Mouse (Mus musculus): ENCODE data around the gene Dcun1d3. TPM values are rescaled to one million over a fixed set of nuclear protein-coding genes. Genes with fewer than 3 reads are reported as not detected.

Dcun1d3 gene
- polyA plus RNA-seq, 1 experiment, result 37.9 TPM

GRCm38 (mm10) chr7:119921054-119921453, 25.0 kb upstream of the Dcun1d3 start:
- Histone ChIP-seq H3K36me3 (ENCODE audit: control insufficient read depth, insufficient read depth, low read length, poor library complexity, severe bottlenecking) (no peaks in the 10 kb centered on the region), H3K4me3 (ENCODE audit: low read depth, low read length) (no peak overlapping the region), H3K27me3 (ENCODE audit: control insufficient read depth, insufficient read depth, low read length, poor library complexity, severe bottlenecking) (no peaks in the 10 kb centered on the region), H3K9me3 (replicated peaks; ENCODE audit: control insufficient read depth, insufficient read depth, low read length, poor library complexity, severe bottlenecking) (no peaks in the 10 kb centered on the region), H3K27ac (ENCODE audit: insufficient read depth, low read length) (no peak overlapping the region), H3K9ac (ENCODE audit: low read depth, poor library complexity, severe bottlenecking) (no peak overlapping the region), H3K4me1 (ENCODE audit: control insufficient read depth, insufficient read depth, low read length) (no peaks in the 10 kb centered on the region)
- TF ChIP-seq EP300 (IDR thresholded peaks at IDR 0.05; ENCODE audit: insufficient read depth, low read depth, low read length), result no peak
- no peak for TF ChIP-seq CTCF (IDR thresholded peaks at IDR 0.05; ENCODE audit: low read depth, low read length)
- TF ChIP-seq POLR2A (IDR thresholded peaks at IDR 0.05; ENCODE audit: insufficient read depth, low read length), result no peak

GRCm38 (mm10) chr7:119920457-119920856, 24.4 kb upstream of the Dcun1d3 start:
- TF ChIP-seq CTCF (IDR thresholded peaks at IDR 0.05; ENCODE audit: low read depth, low read length), result no peak
- no peak for TF ChIP-seq EP300 (IDR thresholded peaks at IDR 0.05; ENCODE audit: insufficient read depth, low read depth, low read length)
- no peak for TF ChIP-seq POLR2A (IDR thresholded peaks at IDR 0.05; ENCODE audit: insufficient read depth, low read length)
- no peaks in the 10 kb centered on the region for H3K27me3 ChIP-seq (ENCODE audit: control insufficient read depth, insufficient read depth, low read length, poor library complexity, severe bottlenecking)
- no peaks in the 10 kb centered on the region for H3K36me3 ChIP-seq (ENCODE audit: control insufficient read depth, insufficient read depth, low read length, poor library complexity, severe bottlenecking)
- no peaks in the 10 kb centered on the region for H3K4me1 ChIP-seq (ENCODE audit: control insufficient read depth, insufficient read depth, low read length)
- no peak overlapping the region for H3K27ac ChIP-seq (ENCODE audit: insufficient read depth, low read length)
- no peak overlapping the region for H3K9ac ChIP-seq (ENCODE audit: low read depth, poor library complexity, severe bottlenecking)
- H3K4me3 ChIP-seq (ENCODE audit: low read depth, low read length), result no peak overlapping the region
- no peaks in the 10 kb centered on the region for H3K9me3 ChIP-seq (replicated peaks; ENCODE audit: control insufficient read depth, insufficient read depth, low read length, poor library complexity, severe bottlenecking)

GRCm38 (mm10) chr7:119911727-119912126, 15.6 kb upstream of the Dcun1d3 start:
- Histone ChIP-seq H3K4me1 (ENCODE audit: control insufficient read depth, insufficient read depth, low read length) (no peaks in the 10 kb centered on the region), H3K27me3 (ENCODE audit: control insufficient read depth, insufficient read depth, low read length, poor library complexity, severe bottlenecking) (no peaks in the 10 kb centered on the region), H3K27ac (ENCODE audit: insufficient read depth, low read length) (no peak overlapping the region), H3K9ac (ENCODE audit: low read depth, poor library complexity, severe bottlenecking) (no peak overlapping the region), H3K4me3 (ENCODE audit: low read depth, low read length) (no peak overlapping the region), H3K9me3 (replicated peaks; ENCODE audit: control insufficient read depth, insufficient read depth, low read length, poor library complexity, severe bottlenecking) (no peaks in the 10 kb centered on the region), H3K36me3 (ENCODE audit: control insufficient read depth, insufficient read depth, low read length, poor library complexity, severe bottlenecking) (no peaks in the 10 kb centered on the region)
- TF ChIP-seq CTCF (IDR thresholded peaks at IDR 0.05; ENCODE audit: low read depth, low read length), result no peak
- no peak for TF ChIP-seq POLR2A (IDR thresholded peaks at IDR 0.05; ENCODE audit: insufficient read depth, low read length)
- no peak for TF ChIP-seq EP300 (IDR thresholded peaks at IDR 0.05; ENCODE audit: insufficient read depth, low read depth, low read length)

- no peak for TF ChIP-seq POLR2A (IDR thresholded peaks at IDR 0.05; ENCODE audit: insufficient read depth, low read length)
- TF ChIP-seq EP300 (IDR thresholded peaks at IDR 0.05; ENCODE audit: insufficient read depth, low read depth, low read length), result no peak
- no peak for TF ChIP-seq CTCF (IDR thresholded peaks at IDR 0.05; ENCODE audit: low read depth, low read length)
- Histone ChIP-seq H3K9ac (ENCODE audit: low read depth, poor library complexity, severe bottlenecking) (no peak overlapping the region), H3K27me3 (ENCODE audit: control insufficient read depth, insufficient read depth, low read length, poor library complexity, severe bottlenecking) (no peaks in the 10 kb centered on the region)
Observed at GRCm38 (mm10) chr7:119906523-119907215, 10.6 kb upstream of the Dcun1d3 start.

GRCm38 (mm10) chr7:119899386-119900057, 3.4 kb upstream of the Dcun1d3 start:
- no peaks in the 10 kb centered on the region for H3K36me3 ChIP-seq (ENCODE audit: control insufficient read depth, insufficient read depth, low read length, poor library complexity, severe bottlenecking)
- no peaks in the 10 kb centered on the region for H3K9me3 ChIP-seq (replicated peaks; ENCODE audit: control insufficient read depth, insufficient read depth, low read length, poor library complexity, severe bottlenecking)
- H3K27ac ChIP-seq (ENCODE audit: insufficient read depth, low read length), result no peak overlapping the region
- peaks cover 1% of the 10 kb centered on the region for H3K4me1 ChIP-seq (ENCODE audit: control insufficient read depth, insufficient read depth, low read length)
- no peak overlapping the region for H3K9ac ChIP-seq (ENCODE audit: low read depth, poor library complexity, severe bottlenecking)
- H3K27me3 ChIP-seq (ENCODE audit: control insufficient read depth, insufficient read depth, low read length, poor library complexity, severe bottlenecking), result no peaks in the 10 kb centered on the region
- H3K4me3 ChIP-seq (ENCODE audit: low read depth, low read length), result no peak overlapping the region
- no peak for TF ChIP-seq CTCF (IDR thresholded peaks at IDR 0.05; ENCODE audit: low read depth, low read length)
- no peak for TF ChIP-seq EP300 (IDR thresholded peaks at IDR 0.05; ENCODE audit: insufficient read depth, low read depth, low read length)
- no peak for TF ChIP-seq POLR2A (IDR thresholded peaks at IDR 0.05; ENCODE audit: insufficient read depth, low read length)

More at GRCm38 (mm10) chr7:119906523-119907215, 10.6 kb upstream of the Dcun1d3 start:
- Histone ChIP-seq H3K36me3 (ENCODE audit: control insufficient read depth, insufficient read depth, low read length, poor library complexity, severe bottlenecking) (no peaks in the 10 kb centered on the region), H3K4me1 (ENCODE audit: control insufficient read depth, insufficient read depth, low read length) (no peaks in the 10 kb centered on the region), H3K4me3 (ENCODE audit: low read depth, low read length) (no peak overlapping the region), H3K27ac (ENCODE audit: insufficient read depth, low read length) (no peak overlapping the region), H3K9me3 (replicated peaks; ENCODE audit: control insufficient read depth, insufficient read depth, low read length, poor library complexity, severe bottlenecking) (no peaks in the 10 kb centered on the region)

Measured in ES-Bruce4 (cell line).